Mouse (Mus musculus) lung, adult 2 months (tissue): Measurements from ENCODE around the gene Nos2.

Experiments
- CTCF ChIP-seq: fragments of 200-500 bp; IDR thresholded peaks from 2 replicates; pipeline ENCODE4 v1.5.1; 2011; ENCODE audit warnings: mild to moderate bottlenecking, low read length, control low read depth; ENCODE audit not compliant: insufficient read depth
- POLR2A ChIP-seq: fragments of 200-500 bp; IDR thresholded peaks from 2 replicates; pipeline ENCODE4 v1.6.1; 2011; ENCODE audit warnings: low read depth, mild to moderate bottlenecking, control low read depth, low read length, borderline replicate concordance; ENCODE audit errors: extremely low read depth

GRCm38 (mm10) chr11:78976731-78977510, 56.3 kb downstream of the Nos2 start:
- TF ChIP-seq CTCF (no peak), POLR2A (no peak)
